Mouse (Mus musculus) stomach, embryonic 14.5 days (tissue): ENCODE results near the gene Rgcc. TPM values are rescaled to one million over a fixed set of nuclear protein-coding genes. Genes with fewer than 3 reads are reported as not detected.

Experiments used
- ATAC-seq: fragments of 200-750 bp; cut with Nextera tagmentation; 2 replicates; pipeline ENCODE4 v1.8.0; 2017; ENCODE audit warnings: low read depth, moderate TSS enrichment; ENCODE audit not compliant: insufficient number of reproducible peaks, insufficient read depth, low FRiP score
- H3K27ac ChIP-seq: fragments of 300-500 bp; sonication (generic); 2 replicates; pipeline ENCODE4 v1.5.1; 2014; ENCODE audit warnings: mild to moderate bottlenecking, low read length, moderate library complexity, mixed read lengths
- H3K27me3 ChIP-seq: fragments of 300-500 bp; sonication (generic); 2 replicates; pipeline ENCODE4 v1.6.1; 2014; ENCODE audit warnings: low read length, control low read depth, mixed read lengths; ENCODE audit not compliant: control insufficient read depth, insufficient read depth
- H3K36me3 ChIP-seq: fragments of 300-500 bp; sonication (generic); 2 replicates; pipeline ENCODE4 v1.6.1; 2014; ENCODE audit warnings: mild to moderate bottlenecking, control low read depth, low read length, moderate library complexity, mixed read lengths; ENCODE audit not compliant: control insufficient read depth, insufficient read depth
- H3K4me1 ChIP-seq: fragments of 300-500 bp; sonication (generic); 2 replicates; pipeline ENCODE4 v1.6.1; 2014; ENCODE audit warnings: low read length, control low read depth, mixed read lengths; ENCODE audit not compliant: control insufficient read depth, insufficient read depth
- H3K4me2 ChIP-seq: fragments of 300-500 bp; sonication (generic); replicated peaks from 2 replicates; pipeline ENCODE4 v1.6.1; 2014; ENCODE audit warnings: low read depth, low read length, control low read depth
- H3K4me3 ChIP-seq: fragments of 300-500 bp; sonication (generic); 2 replicates; pipeline ENCODE4 v1.5.1; 2014; ENCODE audit warnings: low read depth, low read length, control low read depth
- H3K9ac ChIP-seq: fragments of 300-500 bp; sonication (generic); replicated peaks from 2 replicates; pipeline ENCODE4 v1.6.1; 2014; ENCODE audit warnings: low read depth, mild to moderate bottlenecking, control low read depth, low read length, moderate library complexity, mixed read lengths
- H3K9me3 ChIP-seq: fragments of 300-500 bp; sonication (generic); 2 replicates; pipeline ENCODE4 v1.6.1; 2016; ENCODE audit warnings: low read depth, low read length, control low read depth; ENCODE audit not compliant: control insufficient read depth
- WGBS: fragments of 180-500 bp; shearing (Covaris S2); extraction: QIAGEN DNeasy Blood & Tissue Kit; methylation state at CpG from one replicate; pipeline ENCODE4 v1.1.7; 2014; 5-methylcytosine and 5-hydroxymethylcytosine counted together
- polyA plus RNA-seq: library from polyadenylated mRNA; unstranded; fragments of >200 nt; fragmentation: Nextera tagmentation; extraction: Ambion mirVana; gene quantifications from 2 replicates; pipeline ENCODE4 v1.2.1, GENCODE M21; 2014

Rgcc gene
- polyA plus RNA-seq, 1 experiment from 2014 or later = 49.8 TPM

DNA sequence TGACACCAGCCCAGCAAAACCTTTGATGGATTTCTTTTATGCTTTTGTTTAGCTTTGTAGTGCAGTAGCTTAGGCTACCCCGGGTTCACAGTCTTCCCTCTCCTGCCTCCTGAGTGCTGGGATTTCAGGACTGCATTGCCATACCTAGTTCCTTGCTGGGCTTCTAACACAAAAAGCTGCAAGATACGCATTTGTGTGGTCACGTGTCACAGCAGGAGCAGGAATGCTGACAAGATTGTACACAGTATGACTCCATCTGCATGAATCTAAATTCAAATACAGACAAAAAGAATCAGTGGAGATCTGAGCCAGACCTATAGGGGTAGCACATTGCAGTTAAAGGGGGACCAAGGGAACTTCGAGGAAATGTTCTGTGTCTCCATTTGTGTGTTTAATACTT is 6.9 kb upstream of the Rgcc start:
- Histone ChIP-seq H3K9me3 (no peaks in the 10 kb centered on the region), H3K4me1 (no peaks in the 10 kb centered on the region), H3K4me3 (no peak overlapping the region), H3K4me2 (no peak overlapping the region), H3K27me3 (no peaks in the 10 kb centered on the region), H3K27ac (no peak overlapping the region), H3K9ac (no peak overlapping the region), H3K36me3 (no peaks in the 10 kb centered on the region)
- ATAC-seq = no peak
- 44% methylated on average over 4 of the region's 4 CpGs for WGBS

DNA sequence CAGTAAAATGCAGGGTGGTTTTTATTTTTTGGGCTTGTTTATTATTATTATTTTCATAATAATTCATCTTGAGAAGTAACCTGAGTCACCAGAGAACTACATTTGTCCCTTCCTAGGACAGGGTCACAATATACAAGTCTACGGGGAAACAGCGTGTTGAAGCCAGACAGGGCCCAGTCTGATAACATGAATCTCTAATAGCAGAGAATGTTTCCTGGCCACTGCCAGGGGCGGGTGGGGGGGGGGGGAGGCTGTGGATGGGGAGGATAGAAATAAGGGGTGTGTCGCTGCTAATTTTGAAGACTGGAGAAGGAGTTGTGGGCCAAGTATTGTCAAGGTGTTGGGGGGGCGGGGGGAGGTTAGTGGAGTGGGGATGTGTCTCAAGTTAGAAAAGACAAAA is 6.5 kb upstream of the Rgcc start:
- Histone ChIP-seq H3K27ac (no peak overlapping the region), H3K27me3 (no peaks in the 10 kb centered on the region), H3K36me3 (no peaks in the 10 kb centered on the region), H3K4me2 (no peak overlapping the region), H3K9ac (no peak overlapping the region), H3K4me3 (no peak overlapping the region), H3K9me3 (no peaks in the 10 kb centered on the region), H3K4me1 (no peaks in the 10 kb centered on the region)
- 57% methylated on average over 5 of the region's 5 CpGs for WGBS
- no peak for ATAC-seq

DNA sequence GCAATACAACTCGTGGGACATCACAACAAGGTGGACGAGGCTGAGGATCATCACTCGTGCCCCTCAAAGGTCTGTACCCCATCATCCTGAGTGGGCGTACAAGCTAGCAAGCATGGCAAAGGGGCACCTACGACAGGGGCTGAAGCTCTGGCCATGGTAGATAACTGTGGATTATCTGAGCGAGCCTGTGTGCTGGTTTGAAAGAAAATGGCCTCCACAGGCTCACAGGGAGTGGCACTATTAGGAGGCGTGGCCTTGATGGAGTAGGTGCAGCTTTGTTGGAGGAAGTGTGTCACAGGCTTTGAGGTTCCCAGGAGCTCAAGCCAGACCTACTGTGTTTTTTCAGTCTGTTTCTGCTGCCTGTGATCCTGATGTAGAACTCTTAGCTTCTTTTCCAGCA is 5.7 kb upstream of the Rgcc start:
- no peaks in the 10 kb centered on the region for H3K4me1 ChIP-seq
- 88% methylated on average over 7 of the region's 7 CpGs for WGBS
- no peaks in the 10 kb centered on the region for H3K9me3 ChIP-seq
- H3K4me3 ChIP-seq = no peak overlapping the region
- no peak overlapping the region for H3K4me2 ChIP-seq
- H3K36me3 ChIP-seq = no peaks in the 10 kb centered on the region
- no peak overlapping the region for H3K9ac ChIP-seq
- ATAC-seq = peak; percentile 58; the same call in 1 of the 2 replicates
- no peak overlapping the region for H3K27ac ChIP-seq
- no peaks in the 10 kb centered on the region for H3K27me3 ChIP-seq

DNA sequence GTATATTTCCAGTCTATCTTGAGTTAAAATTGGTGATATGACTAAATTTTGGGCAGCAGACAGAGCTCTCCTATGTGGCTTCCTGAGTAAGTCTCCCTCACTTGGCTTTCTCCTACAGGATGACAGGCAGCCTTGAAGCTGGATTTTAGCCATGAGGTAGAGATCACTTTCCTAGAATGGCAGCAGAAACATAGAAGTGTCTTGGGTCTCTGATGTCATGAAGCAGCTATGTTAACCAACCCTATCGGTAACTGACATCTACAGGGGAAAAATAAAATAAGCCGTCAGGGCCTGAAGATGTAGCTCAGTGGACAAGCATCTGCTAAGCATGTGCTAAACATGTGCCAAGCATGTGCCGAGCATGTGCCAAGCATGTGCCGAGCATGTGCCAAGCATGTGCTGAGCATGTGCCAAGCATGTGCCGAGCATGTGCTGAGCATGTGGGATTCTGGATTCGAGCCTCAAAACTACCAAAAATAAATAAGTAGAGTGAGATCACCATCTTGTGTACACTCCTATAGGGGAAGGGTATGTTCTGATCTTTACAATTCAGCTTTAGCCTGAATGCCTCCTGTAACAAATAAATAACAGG is 3.5 kb upstream of the Rgcc start:
- Histone ChIP-seq H3K9me3 (no peaks in the 10 kb centered on the region), H3K36me3 (no peaks in the 10 kb centered on the region), H3K4me1 (no peaks in the 10 kb centered on the region), H3K9ac (no peak overlapping the region), H3K27me3 (peaks cover 2% of the 10 kb centered on the region; the same call in 1 of the 2 replicates), H3K27ac (no peak overlapping the region), H3K4me2 (no peak overlapping the region), H3K4me3 (no peak overlapping the region)
- 91% methylated on average over 6 of the region's 6 CpGs for WGBS
- no peak for ATAC-seq

DNA sequence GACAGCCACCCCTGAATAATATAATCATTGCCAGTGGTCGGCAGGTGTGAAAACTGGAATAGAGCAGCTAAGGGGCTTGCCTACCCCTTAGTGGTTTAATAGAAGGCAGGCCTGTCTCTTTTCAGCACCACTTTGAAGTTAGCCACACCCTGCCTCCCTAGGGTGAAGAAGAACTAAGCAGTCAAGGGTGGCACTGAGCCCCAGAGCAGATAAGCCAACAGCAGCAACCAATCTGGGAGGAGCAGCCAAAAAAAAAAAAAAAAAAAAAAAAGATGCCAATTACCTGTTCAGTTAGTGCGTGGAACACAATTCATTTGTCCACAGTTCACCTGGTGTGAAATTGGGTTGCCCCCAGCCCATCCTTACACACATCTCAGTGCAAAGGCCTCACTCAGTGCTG is 1.7 kb upstream of the Rgcc start:
- Histone ChIP-seq H3K4me2 (no peak overlapping the region), H3K4me3 (no peak overlapping the region), H3K36me3 (no peaks in the 10 kb centered on the region), H3K4me1 (no peaks in the 10 kb centered on the region), H3K9ac (no peak overlapping the region), H3K27ac (no peak overlapping the region), H3K27me3 (peaks cover 2% of the 10 kb centered on the region; the same call in 1 of the 2 replicates), H3K9me3 (no peaks in the 10 kb centered on the region)
- WGBS = 96% methylated on average over 2 of the region's 2 CpGs
- no peak for ATAC-seq

DNA sequence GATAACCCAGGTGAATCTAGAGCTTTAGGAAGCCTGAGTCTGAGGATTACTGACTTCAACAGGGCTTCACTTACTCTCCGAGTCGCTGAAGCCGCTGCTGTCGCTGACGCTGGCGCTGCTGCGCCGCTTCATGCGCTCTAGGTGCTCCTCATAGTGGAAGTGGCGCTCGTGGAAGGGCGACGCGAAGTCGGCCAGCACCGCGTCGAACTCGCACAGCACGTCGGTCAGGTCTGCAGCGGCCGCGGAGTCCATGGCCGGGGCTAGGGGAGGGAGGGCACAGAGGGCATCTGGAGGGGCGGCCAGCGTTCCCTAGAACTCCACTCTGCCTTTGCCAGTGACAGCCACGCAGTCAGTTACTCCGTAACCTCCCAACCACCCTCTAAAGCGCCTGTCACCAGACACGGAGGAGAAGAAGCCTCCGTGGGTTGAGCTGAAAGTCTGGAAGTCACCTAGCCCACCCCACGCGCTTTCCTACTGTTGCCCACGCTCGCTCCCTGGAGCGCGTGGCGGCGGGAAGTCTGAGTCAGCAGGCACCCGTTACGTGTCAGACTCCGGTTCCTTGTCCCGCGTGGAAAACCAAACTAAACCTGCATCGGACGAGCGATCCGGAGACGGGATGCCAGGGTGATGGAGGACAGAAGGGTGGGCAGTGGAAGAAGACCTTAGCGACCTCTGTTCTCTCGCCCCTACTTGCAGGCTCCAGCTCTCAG is 649 bp downstream of the Rgcc start:
- Histone ChIP-seq H3K27me3 (peaks cover 2% of the 10 kb centered on the region; the same call in 1 of the 2 replicates), H3K9ac (peak overlapping the region; percentile 34; the same call in 1 of the 2 replicates), H3K4me3 (peak overlapping the region; percentile 53), H3K4me1 (no peaks in the 10 kb centered on the region), H3K4me2 (peak overlapping the region; percentile 99), H3K9me3 (no peaks in the 10 kb centered on the region), H3K27ac (no peak overlapping the region), H3K36me3 (no peaks in the 10 kb centered on the region)
- peak; percentile 6 for ATAC-seq
- 1% methylated on average over 52 of the region's 52 CpGs for WGBS

DNA sequence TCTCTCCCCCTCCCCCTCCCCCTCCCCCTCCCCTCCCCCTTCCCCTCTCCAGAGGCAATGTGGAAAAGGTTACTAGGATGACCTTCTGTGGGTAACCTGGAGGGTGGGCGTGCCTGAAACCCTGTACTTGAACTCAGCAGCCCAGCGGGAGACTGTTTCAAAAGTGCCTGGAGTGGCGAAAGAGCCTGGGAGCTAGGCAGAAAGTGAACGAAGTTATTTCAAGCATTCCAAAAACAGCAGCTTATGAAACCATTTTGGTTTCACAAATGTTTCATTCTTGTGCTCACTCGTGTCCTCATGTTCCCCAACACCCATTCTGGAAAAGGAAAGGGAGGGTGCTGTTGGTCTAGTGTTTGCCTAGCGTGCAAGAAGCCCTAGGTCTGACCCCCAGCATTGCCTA is 1.6 kb downstream of the Rgcc start:
- H3K9me3 ChIP-seq = no peaks in the 10 kb centered on the region
- peaks cover 2% of the 10 kb centered on the region; the same call in 1 of the 2 replicates for H3K27me3 ChIP-seq
- 37% methylated on average over 6 of the region's 6 CpGs for WGBS
- H3K9ac ChIP-seq = no peak overlapping the region
- H3K4me1 ChIP-seq = no peaks in the 10 kb centered on the region
- H3K4me3 ChIP-seq = peak overlapping the region; percentile 53; the same call in 1 of the 2 replicates
- no peaks in the 10 kb centered on the region for H3K36me3 ChIP-seq
- no peak overlapping the region for H3K27ac ChIP-seq
- no peak for ATAC-seq
- peak overlapping the region; percentile 99 for H3K4me2 ChIP-seq

DNA sequence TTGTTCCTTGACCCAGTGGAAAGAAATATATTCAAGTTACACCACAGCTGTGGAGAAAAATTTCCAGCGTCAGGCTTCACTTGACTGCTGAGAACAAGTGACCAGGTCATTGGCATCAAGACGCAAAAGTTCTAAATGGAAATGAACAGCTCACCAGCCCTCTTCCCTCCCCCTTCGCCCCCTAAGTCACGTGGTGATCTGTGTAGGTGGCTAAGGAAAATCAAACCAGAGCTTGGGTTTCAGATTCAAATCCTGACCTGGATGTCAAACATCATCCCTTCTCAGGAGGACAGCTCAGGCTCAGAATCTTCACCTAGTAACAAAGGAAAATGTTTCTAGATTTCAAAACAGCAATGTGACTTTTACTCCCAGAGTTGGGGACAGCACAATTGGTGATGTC is 2.2 kb downstream of the Rgcc start:
- no peak overlapping the region for H3K9ac ChIP-seq
- H3K9me3 ChIP-seq = no peaks in the 10 kb centered on the region
- WGBS = 48% methylated on average over 4 of the region's 4 CpGs
- ATAC-seq = no peak
- H3K4me3 ChIP-seq = peak overlapping the region; percentile 4; the same call in 1 of the 2 replicates
- H3K27me3 ChIP-seq = peaks cover 2% of the 10 kb centered on the region; the same call in 1 of the 2 replicates
- no peak overlapping the region for H3K27ac ChIP-seq
- H3K36me3 ChIP-seq = no peaks in the 10 kb centered on the region
- no peaks in the 10 kb centered on the region for H3K4me1 ChIP-seq
- H3K4me2 ChIP-seq = no peak overlapping the region; the same call in 1 of the 2 replicates
